Mouse (Mus musculus): Measurements from ENCODE around the gene Fem1b. TPM values are rescaled to one million over a fixed set of nuclear protein-coding genes. Genes with fewer than 3 reads are reported as not detected.
"Not testable (repeated sequence)": the region's sequence is repeated elsewhere in the genome, so short reads cannot be mapped to it uniquely, and the experiment has no call there.

The Fem1b gene
- polyA plus RNA-seq (2012): 0.32 and 0.41 TPM in 2 replicates

- H3K4me1 ChIP-seq (ENCODE audit: control insufficient read depth): peaks cover 41% of the 10 kb centered on the region
- TF ChIP-seq GATA1 (IDR thresholded peaks at IDR 0.05; ENCODE audit: low read length): no peak
- no peak for TF ChIP-seq TAL1 (IDR thresholded peaks at IDR 0.05; ENCODE audit: low read length)
These were observed at the start of gene Fem1b for GRCm38 (mm10) chr9:62811516-62812121. Fem1b (minus strand) TSS chr9:62811934.

GRCm38 (mm10) chr9:62860866-62861265 is 49.1 kb upstream of the Fem1b start:
- Histone ChIP-seq H3K4me1 (ENCODE audit: control insufficient read depth) (no peaks in the 10 kb centered on the region), H3K4me3 (replicated peaks) (no peak overlapping the region), H3K27me3 (ENCODE audit: control insufficient read depth) (no peaks in the 10 kb centered on the region), H3K9me3 (ENCODE audit: control insufficient read depth, low read length) (no peaks in the 10 kb centered on the region), H3K36me3 (ENCODE audit: control insufficient read depth) (no peaks in the 10 kb centered on the region)
- no peak for TF ChIP-seq GATA1 (IDR thresholded peaks at IDR 0.05; ENCODE audit: low read length)
- TF ChIP-seq TAL1 (IDR thresholded peaks at IDR 0.05; ENCODE audit: low read length): no peak

More at GRCm38 (mm10) chr9:62811516-62812121, at the start of gene Fem1b:
- Histone ChIP-seq H3K9me3 (ENCODE audit: control insufficient read depth, low read length) (no peaks in the 10 kb centered on the region), H3K4me3 (replicated peaks) (peak within 1 kb of the TSS; percentile 67), H3K36me3 (ENCODE audit: control insufficient read depth) (peaks cover 17% of the 10 kb centered on the region), H3K27me3 (ENCODE audit: control insufficient read depth) (no peaks in the 10 kb centered on the region)

GRCm38 (mm10) chr9:62860102-62860501 is 48.4 kb upstream of the Fem1b start:
- not testable (repeated sequence) for H3K36me3 ChIP-seq (ENCODE audit: control insufficient read depth); H3K4me1 ChIP-seq (ENCODE audit: control insufficient read depth); H3K27me3 ChIP-seq (ENCODE audit: control insufficient read depth); H3K4me3 ChIP-seq (replicated peaks); H3K9me3 ChIP-seq (ENCODE audit: control insufficient read depth, low read length)

GRCm38 (mm10) chr9:62858266-62859019 is 46.7 kb upstream of the Fem1b start:
- no peaks in the 10 kb centered on the region for H3K27me3 ChIP-seq (ENCODE audit: control insufficient read depth)
- no peaks in the 10 kb centered on the region for H3K9me3 ChIP-seq (ENCODE audit: control insufficient read depth, low read length)
- H3K36me3 ChIP-seq (ENCODE audit: control insufficient read depth): no peaks in the 10 kb centered on the region
- no peaks in the 10 kb centered on the region for H3K4me1 ChIP-seq (ENCODE audit: control insufficient read depth)
- H3K4me3 ChIP-seq (replicated peaks): no peak overlapping the region
- no peak for TF ChIP-seq TAL1 (IDR thresholded peaks at IDR 0.05; ENCODE audit: low read length)
- TF ChIP-seq GATA1 (IDR thresholded peaks at IDR 0.05; ENCODE audit: low read length): no peak

- no peak within 1 kb of the TSS for H3K4me3 ChIP-seq (replicated peaks)
- H3K4me1 ChIP-seq (ENCODE audit: control insufficient read depth): no peaks in the 10 kb centered on the region
- no peaks in the 10 kb centered on the region for H3K27me3 ChIP-seq (ENCODE audit: control insufficient read depth)
- no peaks in the 10 kb centered on the region for H3K9me3 ChIP-seq (ENCODE audit: control insufficient read depth, low read length)
- no peaks in the 10 kb centered on the region for H3K36me3 ChIP-seq (ENCODE audit: control insufficient read depth)
- TF ChIP-seq GATA1 (IDR thresholded peaks at IDR 0.05; ENCODE audit: low read length) (no peak), TAL1 (IDR thresholded peaks at IDR 0.05; ENCODE audit: low read length) (no peak)
These were observed 46.1 kb upstream of the Fem1b start, which contains the start of gene Calml4 for GRCm38 (mm10) chr9:62857719-62858261. Calml4 (plus strand) TSS chr9:62858080.

GRCm38 (mm10) chr9:62857216-62857615 is 45.5 kb upstream of the Fem1b start:
- Histone ChIP-seq H3K4me1 (ENCODE audit: control insufficient read depth) (no peaks in the 10 kb centered on the region), H3K27me3 (ENCODE audit: control insufficient read depth) (no peaks in the 10 kb centered on the region), H3K4me3 (replicated peaks) (no peak overlapping the region), H3K36me3 (ENCODE audit: control insufficient read depth) (no peaks in the 10 kb centered on the region), H3K9me3 (ENCODE audit: control insufficient read depth, low read length) (no peaks in the 10 kb centered on the region)
- TF ChIP-seq TAL1 (IDR thresholded peaks at IDR 0.05; ENCODE audit: low read length) (no peak), GATA1 (IDR thresholded peaks at IDR 0.05; ENCODE audit: low read length) (no peak)

GRCm38 (mm10) chr9:62854483-62854882 is 42.7 kb upstream of the Fem1b start:
- H3K4me3 ChIP-seq (replicated peaks): no peak overlapping the region
- H3K4me1 ChIP-seq (ENCODE audit: control insufficient read depth): no peaks in the 10 kb centered on the region
- peaks cover 22% of the 10 kb centered on the region for H3K36me3 ChIP-seq (ENCODE audit: control insufficient read depth)
- no peak for TF ChIP-seq GATA1 (IDR thresholded peaks at IDR 0.05; ENCODE audit: low read length)
- TF ChIP-seq TAL1 (IDR thresholded peaks at IDR 0.05; ENCODE audit: low read length): no peak
- H3K27me3 ChIP-seq (ENCODE audit: control insufficient read depth): no peaks in the 10 kb centered on the region
- no peaks in the 10 kb centered on the region for H3K9me3 ChIP-seq (ENCODE audit: control insufficient read depth, low read length)

GRCm38 (mm10) chr9:62851571-62851970 is 39.8 kb upstream of the Fem1b start:
- H3K4me1 ChIP-seq (ENCODE audit: control insufficient read depth): peaks cover 11% of the 10 kb centered on the region
- peaks cover 49% of the 10 kb centered on the region for H3K36me3 ChIP-seq (ENCODE audit: control insufficient read depth)
- no peaks in the 10 kb centered on the region for H3K27me3 ChIP-seq (ENCODE audit: control insufficient read depth)
- no peak for TF ChIP-seq GATA1 (IDR thresholded peaks at IDR 0.05; ENCODE audit: low read length)
- no peak for TF ChIP-seq TAL1 (IDR thresholded peaks at IDR 0.05; ENCODE audit: low read length)
- H3K4me3 ChIP-seq (replicated peaks): no peak overlapping the region
- H3K9me3 ChIP-seq (ENCODE audit: control insufficient read depth, low read length): no peaks in the 10 kb centered on the region

GRCm38 (mm10) chr9:62848641-62849040 is 36.9 kb upstream of the Fem1b start:
- H3K36me3 ChIP-seq (ENCODE audit: control insufficient read depth): peaks cover 62% of the 10 kb centered on the region
- H3K4me1 ChIP-seq (ENCODE audit: control insufficient read depth): peaks cover 13% of the 10 kb centered on the region
- TF ChIP-seq GATA1 (IDR thresholded peaks at IDR 0.05; ENCODE audit: low read length) (no peak), TAL1 (IDR thresholded peaks at IDR 0.05; ENCODE audit: low read length) (no peak)
- no peaks in the 10 kb centered on the region for H3K9me3 ChIP-seq (ENCODE audit: control insufficient read depth, low read length)
- no peaks in the 10 kb centered on the region for H3K27me3 ChIP-seq (ENCODE audit: control insufficient read depth)
- H3K4me3 ChIP-seq (replicated peaks): no peak overlapping the region

All from erythroblast, embryonic 14.5 days (primary cell).